Mouse (Mus musculus): ENCODE results near the gene Daglb.

The Daglb gene

GRCm38 (mm10) chr5:143464100-143464756, at the start of gene Daglb:
Gene Daglb (plus strand): TSS chr5:143464584.
- peak; percentile 96 for DNase-seq (ENCODE audit: low read depth, low spot score)

- no peak for DNase-seq (ENCODE audit: low read depth, low spot score)
Measured at GRCm38 (mm10) chr5:143421484-143421883, 42.9 kb upstream of the Daglb start.

GRCm38 (mm10) chr5:143422990-143423389, 41.4 kb upstream of the Daglb start:
- DNase-seq (ENCODE audit: low read depth, low spot score), result no peak

- peak; percentile 72 for DNase-seq (ENCODE audit: low read depth, low spot score)
Measured at GRCm38 (mm10) chr5:143423899-143424519, 40.4 kb upstream of the Daglb start.

- DNase-seq (ENCODE audit: low read depth, low spot score), result peak; percentile 89
Measured at GRCm38 (mm10) chr5:143434421-143434820, 30.0 kb upstream of the Daglb start.

GRCm38 (mm10) chr5:143441298-143441697, 23.1 kb upstream of the Daglb start:
- no peak for DNase-seq (ENCODE audit: low read depth, low spot score)

- DNase-seq (ENCODE audit: low read depth, low spot score), result no peak
Measured at GRCm38 (mm10) chr5:143441753-143442152, 22.6 kb upstream of the Daglb start.

- no peak for DNase-seq (ENCODE audit: low read depth, low spot score)
Measured at GRCm38 (mm10) chr5:143463671-143464070, 713 bp upstream of the Daglb start.

- DNase-seq (ENCODE audit: low read depth, low spot score), result no peak
Measured at GRCm38 (mm10) chr5:143464757-143465118, 354 bp downstream of the Daglb start.

GRCm38 (mm10) chr5:143465156-143466085, 1.0 kb downstream of the Daglb start:
- no peak for DNase-seq (ENCODE audit: low read depth, low spot score)

- DNase-seq (ENCODE audit: low read depth, low spot score), result no peak
Measured at GRCm38 (mm10) chr5:143466891-143467669, 2.7 kb downstream of the Daglb start.

- no peak for DNase-seq (ENCODE audit: low read depth, low spot score)
Measured at GRCm38 (mm10) chr5:143467931-143468330, 3.5 kb downstream of the Daglb start.

GRCm38 (mm10) chr5:143469628-143470027, 5.2 kb downstream of the Daglb start:
- no peak for DNase-seq (ENCODE audit: low read depth, low spot score)

- no peak for DNase-seq (ENCODE audit: low read depth, low spot score)
Measured at GRCm38 (mm10) chr5:143470421-143471164, 6.2 kb downstream of the Daglb start.

GRCm38 (mm10) chr5:143471165-143471546, 6.8 kb downstream of the Daglb start:
- DNase-seq (ENCODE audit: low read depth, low spot score), result no peak

GRCm38 (mm10) chr5:143471953-143472618, 7.7 kb downstream of the Daglb start:
- no peak for DNase-seq (ENCODE audit: low read depth, low spot score)

- DNase-seq (ENCODE audit: low read depth, low spot score), result no peak
Measured at GRCm38 (mm10) chr5:143475153-143475844, 10.9 kb downstream of the Daglb start.

GRCm38 (mm10) chr5:143476013-143476412, 11.6 kb downstream of the Daglb start:
- DNase-seq (ENCODE audit: low read depth, low spot score), result no peak

- no peak for DNase-seq (ENCODE audit: low read depth, low spot score)
Measured at GRCm38 (mm10) chr5:143477901-143478300, 13.5 kb downstream of the Daglb start.

- no peak for DNase-seq (ENCODE audit: low read depth, low spot score)
Measured at GRCm38 (mm10) chr5:143484955-143485354, 20.6 kb downstream of the Daglb start.
